Mouse (Mus musculus): ENCODE results near the gene Bpifc. TPM values are rescaled to one million over a fixed set of nuclear protein-coding genes. Genes with fewer than 3 reads are reported as not detected.
A peak's percentile ranks its signal among the peaks of the same experiment; 100 is the strongest.

Gene Bpifc
- not detected for total RNA-seq (2021)
- long read RNA-seq, experiment 1: 0 reads
- long read RNA-seq, experiment 2: 0 reads

DNA sequence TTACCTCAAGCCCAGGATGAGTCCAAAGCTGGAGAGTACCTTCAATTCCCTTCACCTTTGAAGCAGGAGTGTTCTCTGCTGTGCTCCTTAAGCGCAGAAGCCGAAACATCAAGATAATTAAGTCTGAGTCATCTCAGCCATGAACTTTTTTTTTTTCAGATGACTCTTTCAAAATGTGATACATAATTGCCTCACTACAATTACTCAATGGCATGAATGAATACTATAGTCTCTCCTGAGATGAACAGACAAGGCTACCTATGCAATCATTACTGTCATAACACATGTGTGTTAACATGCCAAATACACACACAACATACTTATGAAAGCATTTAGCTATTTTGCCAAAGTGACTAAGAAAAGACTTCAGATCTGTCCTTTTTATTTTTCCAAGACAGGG is at the start of gene Bpifc:
Gene Bpifc (minus strand): TSS at position 115 of the 400 bp plus-strand sequence.
- Histone ChIP-seq H3K27ac (no peak within 1 kb of the TSS), H3K4me3 (no peak within 1 kb of the TSS)
- TF ChIP-seq CTCF (conservative IDR thresholded peaks at IDR 0.05): no peak
- DNase-seq (ENCODE audit: low spot score in 2 of 2): no peak

GRCm38 (mm10) chr10:86060267-86060666 is 48.6 kb upstream of the Bpifc start:
- no peak for DNase-seq (ENCODE audit: low spot score in 2 of 2)
- no peak for TF ChIP-seq CTCF (conservative IDR thresholded peaks at IDR 0.05)

DNA sequence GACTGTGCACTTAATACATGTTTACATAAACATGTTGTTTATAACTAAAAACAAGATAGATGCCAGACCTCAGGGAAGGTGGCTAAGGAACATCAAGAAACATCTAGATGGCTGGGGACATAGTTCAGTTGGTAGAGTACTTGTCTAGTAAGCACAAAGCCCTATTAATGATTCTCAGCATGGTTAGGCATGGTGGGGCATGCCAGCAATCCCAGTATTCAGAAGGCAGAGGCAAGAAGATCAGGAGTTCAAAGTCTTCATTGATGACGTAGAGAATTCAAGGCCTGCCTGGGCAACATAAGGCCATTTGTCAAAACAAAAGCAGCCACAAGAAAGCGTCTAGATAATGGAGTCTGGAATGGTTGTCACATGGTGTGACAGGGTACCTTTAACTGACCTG is 46.0 kb upstream of the Bpifc start:
- no peak for TF ChIP-seq CTCF (conservative IDR thresholded peaks at IDR 0.05)
- Histone ChIP-seq H3K4me3 (no peak overlapping the region), H3K27ac (no peak overlapping the region)
- DNase-seq (ENCODE audit: low spot score in 2 of 2): no peak

More at GRCm38 (mm10) chr10:86060267-86060666, 48.6 kb upstream of the Bpifc start:
- Histone ChIP-seq H3K27ac (peak overlapping the region; percentile 19; the same call in 1 of the 2 replicates), H3K4me3 (no peak overlapping the region)

DNA sequence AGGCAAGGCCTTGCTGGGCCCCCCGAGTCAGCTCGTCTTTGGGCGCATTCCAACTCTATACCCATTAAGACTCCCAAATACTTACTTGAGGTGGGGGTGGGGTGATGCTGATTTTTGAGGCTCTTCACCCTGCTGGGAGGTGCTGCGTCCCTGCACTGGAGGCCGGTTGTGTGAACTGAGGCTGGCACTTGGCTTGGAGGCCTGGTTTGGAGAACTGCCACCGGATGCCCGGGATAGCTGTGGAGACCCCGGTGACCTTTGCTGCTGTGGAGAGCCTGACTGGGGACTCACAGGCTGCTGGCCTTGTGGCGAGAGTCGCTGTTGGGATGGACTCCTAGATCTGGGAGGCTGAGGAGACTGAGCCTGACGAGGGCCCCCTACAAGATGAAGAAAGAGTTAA is 45.6 kb upstream of the Bpifc start:
- no peak for DNase-seq (ENCODE audit: low spot score in 2 of 2)
- no peak overlapping the region for H3K4me3 ChIP-seq
- no peak for TF ChIP-seq CTCF (conservative IDR thresholded peaks at IDR 0.05)
- no peak overlapping the region for H3K27ac ChIP-seq

DNA sequence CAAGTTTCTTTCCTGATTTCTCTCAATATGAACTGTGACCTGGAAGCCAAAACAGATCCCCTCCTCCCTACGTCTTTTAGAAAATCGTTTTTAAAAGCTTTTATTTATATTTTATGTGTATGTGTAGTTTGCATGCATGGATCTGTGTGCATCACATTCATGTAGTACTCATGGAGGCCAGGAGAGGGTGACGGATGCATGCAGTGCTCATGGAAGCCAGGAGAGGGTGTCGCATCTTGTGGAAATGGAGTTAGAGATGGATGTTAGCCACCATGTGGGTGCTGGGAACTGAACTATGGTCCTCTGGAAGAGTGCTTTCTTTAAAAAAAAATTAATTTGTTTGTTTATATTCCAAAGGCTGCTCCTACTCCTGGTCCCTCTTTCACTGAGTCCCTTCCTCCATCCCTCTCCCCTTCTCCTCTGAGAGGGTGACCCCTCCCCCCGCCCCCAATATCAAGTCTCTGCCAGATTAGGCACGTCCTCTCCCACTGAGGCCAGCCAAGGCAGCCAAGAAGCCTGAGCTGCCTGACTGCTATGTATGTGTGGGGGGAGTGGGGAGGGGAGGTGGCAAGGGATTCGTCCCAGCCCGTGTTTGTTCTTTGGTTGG is 44.7 kb upstream of the Bpifc start:
- DNase-seq (ENCODE audit: low spot score in 2 of 2): no peak
- Histone ChIP-seq H3K4me3 (no peak overlapping the region), H3K27ac (no peak overlapping the region)
- peak; percentile 51 for TF ChIP-seq CTCF (conservative IDR thresholded peaks at IDR 0.05)

GRCm38 (mm10) chr10:86052818-86053522 is 41.3 kb upstream of the Bpifc start:
- Histone ChIP-seq H3K4me3 (no peak overlapping the region), H3K27ac (no peak overlapping the region)
- DNase-seq (ENCODE audit: low spot score in 2 of 2): no peak
- TF ChIP-seq CTCF (conservative IDR thresholded peaks at IDR 0.05): no peak

- TF ChIP-seq CTCF (conservative IDR thresholded peaks at IDR 0.05): no peak
- DNase-seq (ENCODE audit: low spot score in 2 of 2): no peak
- Histone ChIP-seq H3K27ac (peak overlapping the region; percentile 67), H3K4me3 (no peak overlapping the region)
Measured at GRCm38 (mm10) chr10:86050522-86050921, 38.8 kb upstream of the Bpifc start.

GRCm38 (mm10) chr10:86047786-86048185 is 36.1 kb upstream of the Bpifc start:
- H3K4me3 ChIP-seq: no peak overlapping the region
- TF ChIP-seq CTCF (conservative IDR thresholded peaks at IDR 0.05): no peak
- no peak overlapping the region for H3K27ac ChIP-seq
- no peak for DNase-seq (ENCODE audit: low spot score in 2 of 2)

- DNase-seq (ENCODE audit: low spot score in 2 of 2): no peak
- TF ChIP-seq CTCF (conservative IDR thresholded peaks at IDR 0.05): no peak
Measured at GRCm38 (mm10) chr10:86046371-86046770, 34.7 kb upstream of the Bpifc start.

DNA sequence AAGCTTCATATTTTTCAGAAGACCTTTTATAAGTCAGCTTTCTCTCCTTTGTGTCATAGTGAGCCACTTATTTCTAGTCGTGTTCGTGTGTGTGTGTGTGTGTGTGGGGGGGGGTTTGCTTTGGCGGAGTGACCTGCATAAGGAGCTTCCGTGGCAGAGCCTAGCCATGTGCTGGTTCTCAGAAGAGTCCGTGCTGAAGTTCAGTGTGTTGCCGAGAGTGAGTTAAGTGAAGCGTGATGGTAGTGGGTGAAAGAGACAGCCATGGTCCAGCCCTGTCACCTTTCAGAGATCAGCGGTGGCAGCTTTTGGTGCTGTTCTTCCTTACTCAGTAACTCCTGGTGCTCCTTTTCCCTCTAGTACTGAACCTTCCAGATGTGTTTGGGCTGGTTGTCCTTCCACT is 32.4 kb upstream of the Bpifc start:
- H3K4me3 ChIP-seq: no peak overlapping the region
- H3K27ac ChIP-seq: no peak overlapping the region
- TF ChIP-seq CTCF (conservative IDR thresholded peaks at IDR 0.05): no peak
- no peak for DNase-seq (ENCODE audit: low spot score in 2 of 2)

More at GRCm38 (mm10) chr10:86046371-86046770, 34.7 kb upstream of the Bpifc start:
- no peak overlapping the region for H3K4me3 ChIP-seq
- H3K27ac ChIP-seq: no peak overlapping the region

GRCm38 (mm10) chr10:86043651-86044050 is 32.0 kb upstream of the Bpifc start:
- TF ChIP-seq CTCF (conservative IDR thresholded peaks at IDR 0.05): no peak
- Histone ChIP-seq H3K4me3 (no peak overlapping the region), H3K27ac (no peak overlapping the region)
- no peak for DNase-seq (ENCODE audit: low spot score in 2 of 2)

GRCm38 (mm10) chr10:86034007-86034728 is 22.5 kb upstream of the Bpifc start:
- Histone ChIP-seq H3K27ac (peak overlapping the region; percentile 79), H3K4me3 (peak overlapping the region; percentile 2; the same call in 1 of the 2 replicates)
- no peak for DNase-seq (ENCODE audit: low spot score in 2 of 2)
- TF ChIP-seq CTCF (conservative IDR thresholded peaks at IDR 0.05): no peak

DNA sequence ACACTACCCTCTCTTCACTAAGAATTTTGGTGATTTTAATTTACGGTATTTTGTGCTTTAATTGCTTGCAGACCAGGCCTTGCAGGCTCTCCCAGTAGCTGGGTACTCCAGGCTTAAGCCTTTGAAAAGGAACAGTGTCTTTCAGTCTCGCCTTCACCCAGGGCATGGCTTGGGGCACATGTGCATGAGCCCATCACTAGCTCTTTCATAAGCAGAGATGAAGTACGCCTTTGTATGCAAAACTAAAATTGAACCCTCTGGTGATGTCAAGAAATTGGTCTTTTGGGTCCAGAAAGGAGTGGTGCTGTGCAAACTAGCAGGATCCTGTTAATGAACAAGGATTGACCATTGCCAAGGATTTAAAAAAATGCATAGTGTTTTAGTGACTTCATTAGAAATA is 20.8 kb upstream of the Bpifc start:
- Histone ChIP-seq H3K4me3 (no peak overlapping the region), H3K27ac (peak overlapping the region; percentile 79)
- DNase-seq (ENCODE audit: low spot score in 2 of 2): no peak
- no peak for TF ChIP-seq CTCF (conservative IDR thresholded peaks at IDR 0.05)

Measured in layer of hippocampus, adult 2 months (tissue).